In the genomic region with DNA sequence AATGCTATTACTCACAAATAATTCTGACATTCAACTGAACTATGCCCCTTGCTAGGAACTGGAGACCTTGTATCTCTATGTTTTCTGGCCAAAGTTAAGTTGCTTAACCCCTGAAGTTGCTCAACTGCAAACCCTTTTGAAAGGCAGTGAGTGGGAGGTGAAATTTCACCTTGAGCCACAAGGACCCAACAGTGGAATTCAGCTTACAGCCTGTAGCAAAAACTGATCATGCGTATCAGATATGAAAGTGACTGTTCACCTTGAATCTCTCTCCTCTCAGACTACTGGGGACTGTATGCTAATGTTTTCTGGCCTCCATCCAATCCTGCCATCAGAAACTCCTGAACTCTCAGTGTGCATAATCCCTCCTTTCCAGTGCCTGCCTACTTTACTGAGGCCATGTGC, we compare ENCODE assay signal across 11 mouse cellular contexts.
DNase-seq lines count a peak whose midpoint lies in the region; ATAC-seq lines count a peak whose summit lies in the region.
"Had no signal": no experiment of that assay in that cellular context is flagged by ENCODE, and none has a peak within 500 bp of the region (broad histone marks: within the 10 kb centered on the region; RNA-seq: fewer than 3 reads in every experiment).

No protein-coding gene starts in this region.

- no peaks in the 10 kb centered on the region for H3K27me3 ChIP-seq in hindbrain, embryonic 16.5 days (replicated peaks; ENCODE audit: control insufficient read depth, insufficient read depth, low read length)
- no peaks in the 10 kb centered on the region for H3K27me3 ChIP-seq in hindbrain, embryonic 14.5 days (ENCODE audit: control insufficient read depth, insufficient read depth, low read length)

- 88% methylated on average over 1 of the region's 1 CpGs for WGBS in hindbrain, embryonic 16.5 days
- WGBS in hindbrain, embryonic 14.5 days = 88% methylated on average over 1 of the region's 1 CpGs

- no peak overlapping the region for H3K9ac ChIP-seq in hindbrain, embryonic 16.5 days (ENCODE audit: low read depth, low read length)
- H3K9ac ChIP-seq in hindbrain, embryonic 14.5 days = no peak overlapping the region
- H3K9ac ChIP-seq: forebrain, postnatal 0 days had no signal

- peak; percentile 52 to 92 for DNase-seq in adrenal gland, adult (ENCODE audit: inconsistent age in 2 of 2, low spot score in 1 of 2)
- no peak for DNase-seq in adrenal gland, postnatal 25 days
- no peak for DNase-seq in hindbrain, embryonic 14.5 days (ENCODE audit: low spot score)
- peak; percentile 63 for DNase-seq in adrenal gland, postnatal 14 days
- peak; percentile 50 to 53 for DNase-seq in kidney, postnatal 25 days
- no peak for DNase-seq in B cell, adult 2 months
- no peak for DNase-seq in ovary, postnatal 10 days (ENCODE audit: low spot score)
- DNase-seq: embryo, embryonic 11 days; forebrain, postnatal 0 days; left cerebral cortex, postnatal 4 days had no signal

- no peaks in the 10 kb centered on the region; the same call in 1 of the 2 replicates for H3K36me3 ChIP-seq in hindbrain, embryonic 16.5 days (ENCODE audit: control insufficient read depth, insufficient read depth, low read length)
- peaks cover 21% of the 10 kb centered on the region for H3K36me3 ChIP-seq in hindbrain, embryonic 14.5 days (replicated peaks; ENCODE audit: control insufficient read depth, insufficient read depth)

- H3K4me2 ChIP-seq in hindbrain, embryonic 16.5 days (ENCODE audit: low read length) = no peak overlapping the region
- H3K4me2 ChIP-seq in hindbrain, embryonic 14.5 days (replicated peaks) = no peak overlapping the region

- no peaks in the 10 kb centered on the region for H3K9me3 ChIP-seq in hindbrain, embryonic 16.5 days (ENCODE audit: control insufficient read depth, low read length)
- no peaks in the 10 kb centered on the region for H3K9me3 ChIP-seq in hindbrain, embryonic 14.5 days (ENCODE audit: control insufficient read depth, low read length)

- H3K4me3 ChIP-seq in hindbrain, embryonic 16.5 days (ENCODE audit: low read length) = no peak overlapping the region
- H3K4me3 ChIP-seq in hindbrain, embryonic 14.5 days (replicated peaks; ENCODE audit: low read length) = no peak overlapping the region

- ATAC-seq in hindbrain, embryonic 16.5 days = 0 out of 2 replicates have a peak, but pooled peaks have one; percentile 14
- ATAC-seq in hindbrain, embryonic 14.5 days (ENCODE audit: low FRiP score) = no peak
- ATAC-seq: forebrain, postnatal 0 days had no signal

- H3K4me1 ChIP-seq in hindbrain, embryonic 16.5 days (ENCODE audit: control insufficient read depth, insufficient read depth, low read depth, low read length) = peaks cover 5% of the 10 kb centered on the region
- no peaks in the 10 kb centered on the region for H3K4me1 ChIP-seq in hindbrain, embryonic 14.5 days (replicated peaks; ENCODE audit: control insufficient read depth, insufficient read depth, low read length)

- H3K27ac ChIP-seq in hindbrain, embryonic 16.5 days (ENCODE audit: low read depth, low read length) = no peak overlapping the region
- H3K27ac ChIP-seq in hindbrain, embryonic 14.5 days = no peak overlapping the region

Comparison
In these comparisons a context has a peak if more than half of its experiments do, and no peak if none do; other contexts are left out.
1. DNase-seq: peak in adrenal gland, adult (2 of 2), adrenal gland, postnatal 14 days (single experiment) and kidney, postnatal 25 days (2 of 2); none in adrenal gland, postnatal 25 days (single experiment), hindbrain, embryonic 14.5 days (single experiment), B cell, adult 2 months (0 of 2) and ovary, postnatal 10 days (single experiment).